Mouse (Mus musculus) stomach, embryonic 15.5 days (tissue): ENCODE results near the gene Casd1. TPM values are rescaled to one million over a fixed set of nuclear protein-coding genes. Genes with fewer than 3 reads are reported as not detected.

Source experiments
- ATAC-seq: fragments of 200-750 bp; cut with Nextera tagmentation; 2 replicates; pipeline ENCODE4 v1.8.0; 2017; ENCODE audit warnings: low read depth, moderate number of reproducible peaks, moderate TSS enrichment; ENCODE audit not compliant: insufficient read depth, low FRiP score
- H3K27ac ChIP-seq: fragments of 300-500 bp; sonication (generic); 2 replicates; pipeline ENCODE4 v1.5.1; 2015; ENCODE audit warnings: mild to moderate bottlenecking, inconsistent platforms
- H3K27me3 ChIP-seq: fragments of 300-500 bp; sonication (generic); replicated peaks from 2 replicates; pipeline ENCODE4 v1.6.1; 2015; ENCODE audit warnings: inconsistent platforms
- H3K36me3 ChIP-seq: fragments of 300-500 bp; sonication (generic); 2 replicates; pipeline ENCODE4 v1.6.1; 2015; ENCODE audit warnings: inconsistent platforms
- H3K4me1 ChIP-seq: fragments of 300-500 bp; sonication (generic); 2 replicates; pipeline ENCODE4 v1.6.1; 2015; ENCODE audit warnings: inconsistent platforms
- H3K4me2 ChIP-seq: fragments of 300-500 bp; sonication (generic); 2 replicates; pipeline ENCODE4 v1.6.1; 2015; ENCODE audit warnings: mild to moderate bottlenecking, inconsistent platforms
- H3K4me3 ChIP-seq: fragments of 300-500 bp; sonication (generic); replicated peaks from 2 replicates; pipeline ENCODE4 v1.5.1; 2015; ENCODE audit warnings: inconsistent platforms
- H3K9ac ChIP-seq: fragments of 300-500 bp; sonication (generic); 2 replicates; pipeline ENCODE4 v1.6.1; 2015; ENCODE audit warnings: inconsistent platforms
- H3K9me3 ChIP-seq: fragments of 300-500 bp; sonication (generic); 2 replicates; pipeline ENCODE4 v1.6.1; 2016; ENCODE audit warnings: inconsistent platforms
- WGBS: fragments of 180-500 bp; shearing (Covaris S2); methylation state at CpG from one replicate; pipeline ENCODE4 v1.1.7; 2015; 5-methylcytosine and 5-hydroxymethylcytosine counted together
- polyA plus RNA-seq: library from polyadenylated mRNA; unstranded; fragments of >200 nt; fragmentation: Nextera tagmentation; extraction: Ambion mirVana; gene quantifications from 2 replicates; pipeline ENCODE4 v1.2.1, GENCODE M21; 2015

Casd1 gene
- polyA plus RNA-seq, 1 experiment from 2014 or later = 25.5 TPM

DNA sequence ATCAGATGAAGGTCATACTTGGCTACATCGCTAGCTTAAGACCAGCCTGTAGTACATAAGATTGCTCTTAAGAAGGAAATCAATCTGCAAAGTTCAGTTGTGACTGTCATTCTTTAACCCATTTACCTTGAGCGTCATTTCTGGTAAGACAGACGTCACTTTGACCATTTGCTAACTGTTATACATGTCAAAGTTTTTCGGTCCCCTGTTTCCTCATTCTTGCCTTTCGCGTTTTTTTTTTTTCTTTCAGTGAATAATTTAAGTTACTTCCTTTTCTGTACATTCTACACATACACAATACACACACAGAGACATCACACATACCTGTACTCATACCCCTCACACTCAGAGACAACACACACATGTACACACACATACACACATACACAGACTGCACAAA is 64.5 kb downstream of the Casd1 start:
- Histone ChIP-seq H3K27ac (no peak overlapping the region), H3K4me2 (no peak overlapping the region), H3K9ac (no peak overlapping the region), H3K36me3 (no peaks in the 10 kb centered on the region), H3K4me3 (no peak overlapping the region), H3K4me1 (no peaks in the 10 kb centered on the region), H3K9me3 (no peaks in the 10 kb centered on the region), H3K27me3 (no peaks in the 10 kb centered on the region)
- ATAC-seq = no peak
- WGBS = 84% methylated on average over 6 of the region's 6 CpGs

DNA sequence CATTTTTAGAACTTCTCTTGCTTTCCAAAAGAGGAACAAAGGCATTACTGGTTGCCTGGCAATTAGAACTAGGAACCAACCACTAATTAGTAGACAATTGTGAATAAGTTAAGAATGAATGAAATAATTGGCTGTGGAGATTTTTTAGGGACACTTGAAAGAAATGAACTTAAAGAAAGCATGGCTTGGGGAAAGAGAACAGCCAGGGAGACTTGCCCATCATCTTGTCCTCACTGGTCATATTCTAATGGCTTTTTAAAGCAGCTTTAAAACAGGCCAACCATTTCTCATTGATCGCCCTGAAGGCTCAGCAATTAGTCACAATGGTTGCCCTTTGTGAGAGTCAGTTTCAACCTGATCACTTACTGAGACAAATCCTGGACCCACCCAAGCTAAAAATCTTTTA is 76.7 kb downstream of the Casd1 start:
- no peaks in the 10 kb centered on the region for H3K27me3 ChIP-seq
- H3K4me3 ChIP-seq = no peak overlapping the region
- H3K9me3 ChIP-seq = no peaks in the 10 kb centered on the region
- WGBS = 76% methylated on average over 1 of the region's 1 CpGs
- no peak for ATAC-seq
- no peaks in the 10 kb centered on the region for H3K36me3 ChIP-seq
- H3K9ac ChIP-seq = no peak overlapping the region
- no peaks in the 10 kb centered on the region for H3K4me1 ChIP-seq
- H3K4me2 ChIP-seq = no peak overlapping the region
- H3K27ac ChIP-seq = no peak overlapping the region

DNA sequence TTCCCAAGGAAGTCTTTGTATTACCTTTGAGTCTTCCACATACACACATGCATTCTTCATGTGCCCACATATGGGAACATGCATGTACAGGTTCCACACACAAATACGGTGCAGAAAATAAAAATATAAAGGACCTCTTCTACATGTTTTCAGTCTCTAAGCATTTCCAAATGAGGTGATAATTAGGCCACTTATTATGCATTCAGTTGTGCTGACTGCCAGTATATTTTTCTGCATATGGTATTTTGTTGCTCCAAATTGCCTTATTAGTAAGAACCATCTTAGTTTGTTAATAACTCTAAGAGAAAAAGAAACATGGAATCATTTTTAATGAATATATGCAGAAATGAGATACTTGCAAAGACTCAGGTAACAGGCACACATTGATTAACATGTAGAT is 79.3 kb downstream of the Casd1 start:
- Histone ChIP-seq H3K4me1 (no peaks in the 10 kb centered on the region), H3K9me3 (no peaks in the 10 kb centered on the region), H3K9ac (no peak overlapping the region), H3K4me2 (no peak overlapping the region), H3K27ac (no peak overlapping the region), H3K36me3 (no peaks in the 10 kb centered on the region), H3K4me3 (no peak overlapping the region), H3K27me3 (no peaks in the 10 kb centered on the region)
- no peak for ATAC-seq
- WGBS = 85% methylated on average over 1 of the region's 1 CpGs

DNA sequence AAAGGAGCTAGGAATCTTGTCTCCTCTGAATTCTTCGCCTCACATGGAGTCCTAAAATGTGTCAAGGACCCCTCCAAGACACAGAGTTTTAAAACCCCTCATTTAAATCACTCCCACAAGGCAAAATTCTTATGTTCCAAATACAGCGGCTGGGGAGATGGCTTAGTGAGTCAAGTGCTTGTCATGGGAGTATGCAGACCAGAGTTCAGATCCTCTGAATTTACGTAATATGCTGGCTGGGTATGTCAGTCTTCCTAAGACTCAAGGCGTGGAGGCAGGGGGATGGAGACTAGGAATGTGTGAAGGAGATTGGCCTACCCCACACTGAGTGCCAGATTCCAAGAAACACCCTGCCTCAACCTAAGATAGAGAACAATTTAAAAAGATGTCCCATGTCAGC is 79.9 kb downstream of the Casd1 start:
- Histone ChIP-seq H3K27me3 (no peaks in the 10 kb centered on the region), H3K9ac (no peak overlapping the region), H3K4me3 (no peak overlapping the region), H3K4me1 (no peaks in the 10 kb centered on the region), H3K9me3 (no peaks in the 10 kb centered on the region), H3K4me2 (no peak overlapping the region), H3K36me3 (no peaks in the 10 kb centered on the region), H3K27ac (no peak overlapping the region)
- no peak for ATAC-seq
- WGBS = 85% methylated on average over 4 of the region's 4 CpGs

DNA sequence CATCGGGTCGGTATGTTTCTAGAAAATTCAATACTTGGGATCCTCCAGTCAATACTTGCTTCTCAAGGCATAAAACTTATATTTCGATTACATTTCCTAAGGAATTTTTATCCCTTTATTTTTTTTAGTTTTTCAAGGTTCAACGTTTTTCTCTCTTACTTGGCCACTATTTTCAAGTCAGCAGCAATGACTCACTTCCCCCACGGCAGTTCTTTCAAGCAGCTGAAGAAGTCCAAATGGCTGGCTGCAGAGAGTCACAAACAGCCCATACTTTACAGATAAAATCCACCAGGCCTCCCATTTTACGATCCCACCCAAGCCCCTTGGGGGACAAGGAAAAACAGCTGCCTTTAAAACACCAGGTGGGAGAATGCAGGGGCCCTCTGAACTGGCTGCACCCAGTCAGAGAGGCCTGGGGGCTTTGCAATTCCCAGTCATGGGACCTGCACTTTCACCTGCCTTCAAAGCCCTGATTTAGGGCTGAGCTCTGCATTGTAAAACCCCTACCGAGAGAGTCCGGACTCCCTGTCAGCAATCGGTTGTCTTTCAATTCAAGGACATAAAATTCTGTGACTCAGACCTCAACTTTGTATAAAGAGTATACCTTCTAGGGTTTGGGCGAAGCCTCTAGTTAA is 84.2 kb downstream of the Casd1 start:
- no peaks in the 10 kb centered on the region for H3K27me3 ChIP-seq
- H3K9ac ChIP-seq = no peak overlapping the region
- no peak overlapping the region for H3K4me2 ChIP-seq
- H3K27ac ChIP-seq = no peak overlapping the region
- H3K9me3 ChIP-seq = no peaks in the 10 kb centered on the region
- H3K4me3 ChIP-seq = no peak overlapping the region
- 58% methylated on average over 10 of the region's 10 CpGs for WGBS
- no peaks in the 10 kb centered on the region for H3K36me3 ChIP-seq
- no peaks in the 10 kb centered on the region for H3K4me1 ChIP-seq
- ATAC-seq = no peak

DNA sequence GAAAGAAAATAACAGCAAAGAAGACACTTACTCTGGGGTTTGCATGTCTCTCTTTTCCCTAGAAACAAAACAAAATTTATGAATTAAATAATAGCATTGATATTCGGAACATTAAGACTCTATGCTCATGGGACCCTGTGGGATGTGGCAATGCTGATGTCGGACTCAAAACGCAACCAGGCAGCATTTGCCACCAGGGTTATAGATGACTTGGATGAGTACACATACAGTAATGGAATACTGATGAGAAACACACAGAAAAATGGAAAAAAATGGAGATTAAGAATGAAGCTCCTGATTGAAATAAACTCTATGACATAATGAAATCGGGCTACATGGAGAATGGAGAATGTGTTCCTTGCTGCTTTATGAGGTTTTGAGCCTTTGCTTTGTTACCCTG is 89.8 kb downstream of the Casd1 start:
- no peak overlapping the region for H3K4me2 ChIP-seq
- no peak for ATAC-seq
- no peaks in the 10 kb centered on the region for H3K9me3 ChIP-seq
- no peaks in the 10 kb centered on the region for H3K27me3 ChIP-seq
- no peak overlapping the region for H3K4me3 ChIP-seq
- H3K27ac ChIP-seq = no peak overlapping the region
- H3K36me3 ChIP-seq = no peaks in the 10 kb centered on the region
- H3K4me1 ChIP-seq = no peaks in the 10 kb centered on the region; the same call in 1 of the 2 replicates
- H3K9ac ChIP-seq = no peak overlapping the region
- WGBS = 92% methylated on average over 4 of the region's 4 CpGs

Other genes with a start within 250 kb of the Casd1 start
- 740 and 755 TPM in 2 replicates for gene Col1a2, start 96.0 kb upstream of the Casd1 start, polyA plus RNA-seq
- 66.1 and 72.1 TPM in 2 replicates for gene Sgce, start 146.4 kb downstream of the Casd1 start, polyA plus RNA-seq
- 4.5 and 5.9 TPM in 2 replicates for gene Peg10, start 146.5 kb downstream of the Casd1 start, polyA plus RNA-seq